Mouse (Mus musculus): ENCODE measurements at regions not wholly inside any gene's neighbourhood (a gene's known extent, or its start where the extent isn't known, plus 50 kb on each side); places are given as distances from the start of the nearest gene placed in this dataset.

- no peaks in the 10 kb centered on the region for H3K9me3 ChIP-seq (replicated peaks; ENCODE audit: insufficient read depth, low read length)
- no peak for DNase-seq (ENCODE audit: low read depth, low spot score)
- TF ChIP-seq MXI1 (IDR thresholded peaks at IDR 0.05; ENCODE audit: low read depth, low read length) (no peak), NELFE (IDR thresholded peaks at IDR 0.05; ENCODE audit: low read depth, low read length) (no peak), HCFC1 (IDR thresholded peaks at IDR 0.05; ENCODE audit: low read depth, low read length) (no peak), TCF12 (IDR thresholded peaks at IDR 0.05; ENCODE audit: low read depth, low read length) (no peak)
Observed at GRCm38 (mm10) chr6:139275512-139275911, 226.3 kb downstream of the Rergl start.

GRCm38 (mm10) chr6:139253704-139254103, 248.1 kb downstream of the Rergl start:
- no peaks in the 10 kb centered on the region for H3K79me2 ChIP-seq (ENCODE audit: control insufficient read depth, insufficient read depth, low read length, poor library complexity)
- H3K36me3 ChIP-seq (ENCODE audit: control insufficient read depth in 1 of 2, insufficient read depth in 2 of 2, low read length in 2 of 2), result no peaks in the 10 kb centered on the region
- no peak overlapping the region for H3K9ac ChIP-seq (ENCODE audit: control insufficient read depth, low read depth, low read length, poor library complexity, severe bottlenecking)
- TF ChIP-seq EP300 (IDR thresholded peaks at IDR 0.05; ENCODE audit: low read depth in 1 of 2, low read length in 2 of 2) (no peak), POLR2AphosphoS5 (IDR thresholded peaks at IDR 0.05; ENCODE audit: borderline replicate concordance, low read depth, low read length) (no peak), CTCF (IDR thresholded peaks at IDR 0.05 in 2 of 3, conservative IDR thresholded peaks at IDR 0.05 in 1 of 3; ENCODE audit: control insufficient read depth in 1 of 3, insufficient read depth in 1 of 3, low read depth in 2 of 3, low read length in 3 of 3, poor library complexity in 1 of 3, severe bottlenecking in 1 of 3) (no peak), ETS1 (IDR thresholded peaks at IDR 0.05; ENCODE audit: low read depth, low read length) (no peak), USF2 (IDR thresholded peaks at IDR 0.05; ENCODE audit: borderline replicate concordance in 1 of 2, insufficient read depth in 1 of 2, low read depth in 1 of 2, low read length in 2 of 2) (no peak), BHLHE40 (IDR thresholded peaks at IDR 0.05; ENCODE audit: borderline replicate concordance, low read depth, low read length) (no peak), UBTF (IDR thresholded peaks at IDR 0.05; ENCODE audit: borderline replicate concordance, insufficient read depth, low read depth, low read length) (no peak), SIN3A (IDR thresholded peaks at IDR 0.05; ENCODE audit: low read length) (no peak), JUND (IDR thresholded peaks at IDR 0.05; ENCODE audit: low read depth, low read length) (no peak), GATA1 (IDR thresholded peaks at IDR 0.05; ENCODE audit: low read depth, low read length) (no peak), MAZ (IDR thresholded peaks at IDR 0.05; ENCODE audit: low read depth, low read length) (no peak), NRF1 (IDR thresholded peaks at IDR 0.05; ENCODE audit: insufficient read depth, low read depth, low read length, poor library complexity, severe bottlenecking) (no peak), MXI1 (IDR thresholded peaks at IDR 0.05; ENCODE audit: low read depth, low read length) (no peak), NELFE (IDR thresholded peaks at IDR 0.05; ENCODE audit: low read depth, low read length) (no peak), USF1 (IDR thresholded peaks at IDR 0.05; ENCODE audit: low read depth, low read length) (no peak), CHD1 (IDR thresholded peaks at IDR 0.05; ENCODE audit: low read depth, low read length) (no peak), RAD21 (IDR thresholded peaks at IDR 0.05; ENCODE audit: low read depth, low read length) (no peak), E2F4 (IDR thresholded peaks at IDR 0.05; ENCODE audit: borderline replicate concordance, low read depth, low read length) (no peak)
- H3K27me3 ChIP-seq (ENCODE audit: control insufficient read depth in 1 of 2, insufficient read depth in 2 of 2, low read length in 2 of 2), result no peaks in the 10 kb centered on the region
- H3K27ac ChIP-seq (ENCODE audit: control insufficient read depth, low read depth, low read length), result no peak overlapping the region
- no peak for DNase-seq (ENCODE audit: low read depth, low spot score)
- H3K9me3 ChIP-seq (replicated peaks; ENCODE audit: insufficient read depth, low read length), result no peaks in the 10 kb centered on the region
- H3K4me1 ChIP-seq (ENCODE audit: control insufficient read depth in 1 of 2, insufficient read depth in 2 of 2, low read length in 2 of 2), result no peaks in the 10 kb centered on the region
- no peak overlapping the region for H3K4me3 ChIP-seq (ENCODE audit: control insufficient read depth in 1 of 2, insufficient read depth in 1 of 2, low read depth in 2 of 2, low read length in 2 of 2)

More at GRCm38 (mm10) chr6:139275512-139275911, 226.3 kb downstream of the Rergl start:
- Histone ChIP-seq H3K4me3 (ENCODE audit: control insufficient read depth in 1 of 2, insufficient read depth in 1 of 2, low read depth in 2 of 2, low read length in 2 of 2) (no peak overlapping the region), H3K27ac (ENCODE audit: control insufficient read depth, low read depth, low read length) (no peak overlapping the region), H3K27me3 (ENCODE audit: control insufficient read depth in 1 of 2, insufficient read depth in 2 of 2, low read length in 2 of 2) (no peaks in the 10 kb centered on the region), H3K4me1 (ENCODE audit: control insufficient read depth in 1 of 2, insufficient read depth in 2 of 2, low read length in 2 of 2) (no peaks in the 10 kb centered on the region), H3K9ac (ENCODE audit: control insufficient read depth, low read depth, low read length, poor library complexity, severe bottlenecking) (no peak overlapping the region), H3K79me2 (ENCODE audit: control insufficient read depth, insufficient read depth, low read length, poor library complexity) (no peaks in the 10 kb centered on the region), H3K36me3 (ENCODE audit: control insufficient read depth in 1 of 2, insufficient read depth in 2 of 2, low read length in 2 of 2) (no peaks in the 10 kb centered on the region)

Data from MEL (cell line).